Mouse (Mus musculus) left cerebral cortex, adult 9 months (tissue): Measurements from ENCODE around the gene Zmynd8.

Source experiments
- DNase-seq, 2 experiments: peaks; one replicate each; pipeline ENCODE4 v3.0.0; 2022; ENCODE audit warnings: low spot score in 2 of 2

Gene Zmynd8

GRCm38 (mm10) chr2:165879403-165880178 lies 19.2 kb downstream of the Zmynd8 start:
- DNase-seq, result peak in 1 of 2 experiments; percentile 69

GRCm38 (mm10) chr2:165878907-165879361 lies 19.9 kb downstream of the Zmynd8 start:
- DNase-seq, result peak in 1 of 2 experiments; percentile 46

- no peak for DNase-seq
These were observed 20.7 kb downstream of the Zmynd8 start for GRCm38 (mm10) chr2:165878021-165878585.

- DNase-seq, result no peak
These were observed 21.6 kb downstream of the Zmynd8 start for GRCm38 (mm10) chr2:165877180-165877579.

GRCm38 (mm10) chr2:165876201-165876918 lies 22.5 kb downstream of the Zmynd8 start:
- DNase-seq, result no peak

- no peak for DNase-seq
These were observed 23.3 kb downstream of the Zmynd8 start for GRCm38 (mm10) chr2:165875406-165875955.

- DNase-seq, result peak in 1 of 2 experiments; percentile 90
These were observed 24.1 kb downstream of the Zmynd8 start for GRCm38 (mm10) chr2:165874461-165875339.

- DNase-seq, result no peak
These were observed 25.0 kb downstream of the Zmynd8 start for GRCm38 (mm10) chr2:165873777-165874176.

GRCm38 (mm10) chr2:165873196-165873595 lies 25.6 kb downstream of the Zmynd8 start:
- no peak for DNase-seq

- no peak for DNase-seq
These were observed 29.6 kb downstream of the Zmynd8 start for GRCm38 (mm10) chr2:165869257-165869656.

GRCm38 (mm10) chr2:165868522-165869175 lies 30.2 kb downstream of the Zmynd8 start:
- no peak for DNase-seq

- no peak for DNase-seq
These were observed 31.3 kb downstream of the Zmynd8 start for GRCm38 (mm10) chr2:165867549-165867948.

- no peak for DNase-seq
These were observed 31.8 kb downstream of the Zmynd8 start for GRCm38 (mm10) chr2:165866951-165867387.

GRCm38 (mm10) chr2:165866412-165866811 lies 32.4 kb downstream of the Zmynd8 start:
- no peak for DNase-seq

- no peak for DNase-seq
These were observed 34.0 kb downstream of the Zmynd8 start for GRCm38 (mm10) chr2:165864769-165865168.

- no peak for DNase-seq
These were observed 36.9 kb downstream of the Zmynd8 start for GRCm38 (mm10) chr2:165861683-165862594.

GRCm38 (mm10) chr2:165860962-165861682 lies 37.7 kb downstream of the Zmynd8 start:
- no peak for DNase-seq

GRCm38 (mm10) chr2:165860447-165860846 lies 38.4 kb downstream of the Zmynd8 start:
- no peak for DNase-seq
